In the genomic region with DNA sequence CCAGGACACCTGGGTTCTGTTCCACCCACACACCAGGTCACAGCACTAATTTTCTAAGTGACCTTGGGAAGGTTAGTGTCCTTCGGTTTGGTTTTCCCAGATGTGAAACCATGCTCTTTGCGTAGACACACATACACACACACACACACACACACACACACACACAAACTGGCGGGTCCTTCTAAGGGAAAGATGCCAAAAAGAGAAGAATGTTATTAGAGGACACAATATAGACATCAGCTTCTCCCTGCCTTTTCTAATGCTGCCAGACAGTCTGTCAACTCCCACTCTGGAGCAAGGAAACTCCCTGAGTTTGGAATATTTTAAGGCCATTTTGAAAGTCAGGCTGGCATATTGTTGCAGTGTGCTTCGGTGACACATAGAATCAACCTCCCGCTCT, we compare ENCODE assay signal across 8 mouse cellular contexts. TPM values are rescaled to one million over a fixed set of nuclear protein-coding genes. Genes with fewer than 3 reads are reported as not detected.
A peak's percentile ranks its signal among the peaks of the same experiment; 100 is the strongest.
DNase-seq lines count a peak whose midpoint lies in the region; ATAC-seq and TF ChIP-seq lines count a peak whose summit lies in the region.

No protein-coding gene starts in this region.

- 9% methylated on average over 5 of the region's 5 CpGs for WGBS in embryonic facial prominence, embryonic 13.5 days
- 6% methylated on average over 5 of the region's 5 CpGs for WGBS in hindbrain, postnatal 0 days

- peak overlapping the region; percentile 91 for H3K27ac ChIP-seq in left cerebral cortex, adult 2 months
- peak overlapping the region; percentile 97 for H3K27ac ChIP-seq in embryonic facial prominence, embryonic 13.5 days
- peak overlapping the region; percentile 93 for H3K27ac ChIP-seq in hindbrain, postnatal 0 days
- 0 out of 2 replicates have a peak overlapping the region, but pooled peaks have one; percentile 70 for H3K27ac ChIP-seq in testis, adult 2 months (ENCODE audit: control insufficient read depth, insufficient read depth, low read depth, low read length)

- peak overlapping the region; percentile 68 for H3K4me2 ChIP-seq in embryonic facial prominence, embryonic 13.5 days
- peak overlapping the region; percentile 77 for H3K4me2 ChIP-seq in hindbrain, postnatal 0 days (ENCODE audit: low read depth, low read length)

- TF ChIP-seq POLR2A in testis, adult 2 months (IDR thresholded peaks at IDR 0.05; ENCODE audit: control insufficient read depth, low read depth, low read length), result no peak

- no peak for DNase-seq in left cerebral cortex, adult 2 months (ENCODE audit: extremely low spot score in 1 of 2, low spot score in 2 of 2)
- no peak for DNase-seq in left cerebral cortex, adult 9 months (ENCODE audit: low spot score in 2 of 2)
- DNase-seq in hindbrain, postnatal 0 days (ENCODE audit: low spot score), result peak; percentile 46
- DNase-seq in lung, postnatal 36 days, result peak; percentile 20
- no peak for DNase-seq in spleen, postnatal 36 days (ENCODE audit: low spot score in 2 of 2)
- no peak for DNase-seq in right cerebral cortex, postnatal 36 days (ENCODE audit: low spot score in 2 of 2)

- intact Hi-C loops in left cerebral cortex, adult 2 months (cut with DNase I), result loop anchor here (2.0 to 5.0 kb wide), 4 partner anchors 63 to 439 kb away; a partner anchor contains a TSS

- peaks cover 30% of the 10 kb centered on the region for H3K4me1 ChIP-seq in embryonic facial prominence, embryonic 13.5 days
- H3K4me1 ChIP-seq in hindbrain, postnatal 0 days (ENCODE audit: insufficient read depth, low read length), result no peaks in the 10 kb centered on the region
- H3K4me1 ChIP-seq in testis, adult 2 months (ENCODE audit: control insufficient read depth, insufficient read depth, low read length), result peaks cover 4% of the 10 kb centered on the region; the same call in 1 of the 2 replicates

- ATAC-seq in embryonic facial prominence, embryonic 13.5 days (ENCODE audit: insufficient number of reproducible peaks, insufficient read depth, low FRiP score, low TSS enrichment, low read depth), result no peak
- peak; percentile 9; the same call in 1 of the 2 replicates for ATAC-seq in hindbrain, postnatal 0 days

- H3K27me3 ChIP-seq in embryonic facial prominence, embryonic 13.5 days, result no peaks in the 10 kb centered on the region
- no peaks in the 10 kb centered on the region for H3K27me3 ChIP-seq in hindbrain, postnatal 0 days (ENCODE audit: insufficient read depth, low read length)
- no peaks in the 10 kb centered on the region; the same call in 1 of the 2 replicates for H3K27me3 ChIP-seq in testis, adult 2 months (ENCODE audit: control insufficient read depth, insufficient read depth, low read length)

- peak overlapping the region; percentile 91 for H3K4me3 ChIP-seq in left cerebral cortex, adult 2 months
- peak overlapping the region; percentile 82 for H3K4me3 ChIP-seq in embryonic facial prominence, embryonic 13.5 days
- peak overlapping the region; percentile 55 for H3K4me3 ChIP-seq in hindbrain, postnatal 0 days (ENCODE audit: low read length)
- H3K4me3 ChIP-seq in testis, adult 2 months (ENCODE audit: control insufficient read depth, low read depth, low read length), result peak overlapping the region; percentile 77

- no peaks in the 10 kb centered on the region for H3K36me3 ChIP-seq in embryonic facial prominence, embryonic 13.5 days
- H3K36me3 ChIP-seq in hindbrain, postnatal 0 days (ENCODE audit: insufficient read depth, low read length), result no peaks in the 10 kb centered on the region
- H3K36me3 ChIP-seq in testis, adult 2 months (ENCODE audit: control insufficient read depth, insufficient read depth, low read length), result no peaks in the 10 kb centered on the region

- TF ChIP-seq CTCF in left cerebral cortex, adult 2 months (IDR thresholded peaks at IDR 0.05), result no peak
- no peak for TF ChIP-seq CTCF in hindbrain, postnatal 0 days (IDR thresholded peaks at IDR 0.05; ENCODE audit: low read depth)
- TF ChIP-seq CTCF in testis, adult 2 months (IDR thresholded peaks at IDR 0.05; ENCODE audit: control insufficient read depth, insufficient read depth, insufficient replicate concordance, low read depth, low read length), result no peak

- peak overlapping the region; percentile 86 for H3K9ac ChIP-seq in embryonic facial prominence, embryonic 13.5 days
- peak overlapping the region; percentile 63 for H3K9ac ChIP-seq in hindbrain, postnatal 0 days (replicated peaks; ENCODE audit: low read length)

- no peaks in the 10 kb centered on the region for H3K9me3 ChIP-seq in embryonic facial prominence, embryonic 13.5 days
- H3K9me3 ChIP-seq in hindbrain, postnatal 0 days (ENCODE audit: low read length), result no peaks in the 10 kb centered on the region

RNA-seq across cellular contexts. Expression of a gene that starts 0.6 kb away (rescaled TPM):
- total RNA-seq in left cerebral cortex, adult 2 months (2021), result 10 to 100 TPM; 19.4 to 20.2 TPM
- polyA plus RNA-seq in embryonic facial prominence, embryonic 13.5 days (2015; fragmentation: Nextera tagmentation; extraction: Ambion mirVana), result 117 and 118 TPM in 2 replicates
- 39.0 and 66.2 TPM in 2 replicates for total RNA-seq in hindbrain, postnatal 0 days (2014; rRNA removed)
- 59.2 and 69.7 TPM in 2 replicates for polyA plus RNA-seq in hindbrain, postnatal 0 days (2015; fragmentation: Nextera tagmentation; extraction: Ambion mirVana)
- 284 and 297 TPM in 2 replicates for polyA plus RNA-seq in testis, adult 2 months (2012; rRNA removed)

Comparison
In these comparisons a context has a peak if more than half of its experiments do, and no peak if none do; other contexts are left out.
1. DNase-seq: peak in hindbrain, postnatal 0 days (single experiment) and lung, postnatal 36 days (single experiment); none in left cerebral cortex, adult 2 months (0 of 2), left cerebral cortex, adult 9 months (0 of 2), spleen, postnatal 36 days (0 of 2) and right cerebral cortex, postnatal 36 days (0 of 2).
2. Peak in every context shown above with its lines, with median percentiles within 50 percentile points of each other: H3K27ac ChIP-seq and H3K4me3 ChIP-seq.